Mouse (Mus musculus) heart, adult 2 months (tissue): Measurements from ENCODE around the gene Nuak2.

Source experiments
- CTCF ChIP-seq: fragments of 200-600 bp; IDR thresholded peaks from 2 replicates; pipeline ENCODE4 v1.8.1; 2022; ENCODE audit warnings: antibody characterized with exemption, mild to moderate bottlenecking, moderate library complexity
- EP300 ChIP-seq: fragments of 200-500 bp; IDR thresholded peaks from 2 replicates; pipeline ENCODE4 v1.6.1; 2011; ENCODE audit warnings: low read depth, low read length, control low read depth; ENCODE audit not compliant: insufficient read depth
- POLR2A ChIP-seq: fragments of 200-500 bp; IDR thresholded peaks from 2 replicates; pipeline ENCODE4 v1.6.1; 2011; ENCODE audit warnings: mild to moderate bottlenecking, low read depth, low read length, control low read depth; ENCODE audit not compliant: insufficient read depth

DNA sequence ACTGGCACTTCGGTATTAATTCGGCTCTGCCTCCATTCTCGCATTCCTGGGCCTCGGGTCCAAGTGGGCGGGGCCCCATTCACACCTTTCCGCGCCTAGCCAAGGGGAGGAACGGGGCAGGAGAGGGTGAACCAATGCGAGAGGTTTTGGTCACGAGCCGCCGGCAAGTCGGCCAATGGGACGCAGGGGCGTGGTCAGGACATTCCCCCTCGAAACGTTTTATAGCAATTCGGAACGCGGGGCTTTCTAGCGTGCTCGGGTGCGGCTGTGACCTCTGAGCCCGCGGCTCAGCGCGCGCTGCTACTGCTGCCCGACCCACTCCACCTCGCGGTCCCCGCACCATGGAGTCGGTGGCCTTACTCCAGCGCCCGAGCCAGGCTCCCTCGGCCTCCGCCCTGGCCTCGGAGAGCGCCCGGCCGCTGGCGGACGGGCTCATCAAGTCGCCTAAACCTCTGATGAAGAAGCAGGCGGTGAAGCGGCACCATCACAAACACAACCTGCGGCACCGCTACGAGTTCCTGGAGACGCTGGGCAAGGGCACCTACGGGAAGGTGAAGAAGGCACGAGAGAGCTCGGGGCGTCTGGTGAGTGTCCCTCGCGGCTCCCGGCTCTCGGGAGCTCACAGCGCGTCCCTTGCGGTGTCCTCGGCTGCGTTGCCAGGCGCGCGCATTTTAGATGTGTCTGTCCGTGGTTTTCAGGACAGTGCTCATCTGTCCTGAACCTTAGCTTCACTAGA, at the start of gene Nuak2:
- no peak for TF ChIP-seq CTCF
- peak; percentile 83 for TF ChIP-seq POLR2A
- TF ChIP-seq EP300 = no peak
